Mouse (Mus musculus) liver, embryonic 14.5 days (tissue): Measurements from ENCODE around the gene Soga3. TPM values are rescaled to one million over a fixed set of nuclear protein-coding genes. Genes with fewer than 3 reads are reported as not detected.

ENCODE experiments used
- ATAC-seq: fragments of 200-750 bp; cut with Nextera tagmentation; 2 replicates; pipeline ENCODE4 v1.8.0; 2017; ENCODE audit warnings: moderate number of reproducible peaks, mild to moderate bottlenecking, moderate library complexity; ENCODE audit not compliant: insufficient read depth
- DNase-seq, 3 experiments: peaks; one replicate each; pipeline ENCODE4 v3.0.0-alpha.2; 2012 to 2013; ENCODE audit warnings: low read depth in 3 of 3, low spot score in 3 of 3
- H3K27ac ChIP-seq: fragments of 300-500 bp; sonication (generic); 2 replicates; pipeline ENCODE4 v1.5.1; 2014; ENCODE audit warnings: moderate library complexity, mild to moderate bottlenecking, control low read depth, inconsistent platforms
- H3K27me3 ChIP-seq: fragments of 300-500 bp; sonication (generic); 2 replicates; pipeline ENCODE4 v1.6.1; 2014; ENCODE audit warnings: mild to moderate bottlenecking, low read length, moderate library complexity; ENCODE audit not compliant: control insufficient read depth, insufficient read depth
- H3K36me3 ChIP-seq: fragments of 300-500 bp; sonication (generic); replicated peaks from 2 replicates; pipeline ENCODE4 v1.6.1; 2014; ENCODE audit warnings: low read depth; ENCODE audit not compliant: control insufficient read depth, insufficient read depth
- H3K4me1 ChIP-seq, 2 experiments: fragments of 200-500 bp in 1 of 2; fragments of 300-500 bp in 1 of 2; sonication (generic) in 1 of 2; replicated peaks; 2 replicates each; pipeline ENCODE4 v1.6.1; 2012 to 2014; ENCODE audit warnings: antibody characterized with exemption in 1 of 2, inconsistent platforms in 1 of 2, low read length in 1 of 2; ENCODE audit not compliant: control insufficient read depth in 2 of 2, insufficient read depth in 2 of 2
- H3K4me2 ChIP-seq: fragments of 300-500 bp; sonication (generic); 2 replicates; pipeline ENCODE4 v1.6.1; 2014; ENCODE audit warnings: low read depth, mild to moderate bottlenecking, control low read depth, moderate library complexity
- H3K4me3 ChIP-seq, 2 experiments: fragments of 200-500 bp in 1 of 2; fragments of 300-500 bp in 1 of 2; sonication (generic) in 1 of 2; 2 replicates each; pipeline ENCODE4 v1.5.1; 2012 to 2014; ENCODE audit warnings: low read depth in 2 of 2, low read length in 2 of 2, mild to moderate bottlenecking in 2 of 2, control low read depth in 1 of 2, inconsistent platforms in 1 of 2, moderate library complexity in 1 of 2; ENCODE audit not compliant: insufficient read depth in 1 of 2
- H3K9ac ChIP-seq: fragments of 300-500 bp; sonication (generic); replicated peaks from 2 replicates; pipeline ENCODE4 v1.6.1; 2014; ENCODE audit warnings: mild to moderate bottlenecking, control low read depth, moderate library complexity
- H3K9me3 ChIP-seq: fragments of 300-500 bp; sonication (generic); 2 replicates; pipeline ENCODE4 v1.6.1; 2016; ENCODE audit warnings: low read length, mixed read lengths; ENCODE audit not compliant: control insufficient read depth
- CTCF ChIP-seq: IDR thresholded peaks from 2 replicates; pipeline ENCODE4 v1.5.1; 2016; ENCODE audit warnings: antibody characterized with exemption, low read depth, control low read depth
- EP300 ChIP-seq: IDR thresholded peaks from 2 replicates; pipeline ENCODE4 v1.6.1; 2016; ENCODE audit warnings: antibody characterized with exemption, low read depth
- WGBS: fragments of 180-500 bp; shearing (Covaris S2); extraction: QIAGEN DNeasy Blood & Tissue Kit; methylation state at CpG from one replicate; pipeline ENCODE4 v1.1.7; 2014; ENCODE audit not compliant: insufficient replicate concordance; 5-methylcytosine and 5-hydroxymethylcytosine counted together
- polyA plus RNA-seq, 2 experiments: library from polyadenylated mRNA; depleted of rRNA in 1 of 2; stranded (reverse) in 1 of 2; unstranded in 1 of 2; fragments of >200 nt; fragmentation: Nextera tagmentation in 1 of 2; extraction: Ambion mirVana in 1 of 2; gene quantifications; 2 replicates each; pipeline versions ENCODE4 v1.2.1 to v1.2.3; 2012 to 2014

The Soga3 gene
- polyA plus RNA-seq, 2 experiments: 0.02 TPM; not detected in 1

DNA sequence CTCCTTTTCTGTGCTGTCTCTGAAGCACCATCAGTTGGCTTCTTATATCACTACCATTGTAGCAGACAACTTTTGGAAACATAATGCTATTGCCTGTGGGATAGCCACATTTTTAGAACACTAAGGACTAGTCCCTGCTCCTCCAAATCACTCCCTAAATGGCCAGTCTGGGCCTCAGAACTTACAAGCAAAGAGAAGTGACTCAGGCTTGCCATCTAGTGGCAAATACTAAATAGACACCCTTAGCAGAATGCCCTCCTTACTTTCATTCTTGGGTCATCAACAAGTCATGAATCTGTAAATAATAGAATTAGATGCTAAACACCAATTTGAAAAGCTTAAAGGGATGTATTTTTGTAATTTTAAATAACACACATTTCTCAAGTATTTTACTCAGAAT, 63.1 kb downstream of the Soga3 start:
- no peak overlapping the region for H3K4me3 ChIP-seq
- H3K9me3 ChIP-seq: no peaks in the 10 kb centered on the region
- H3K36me3 ChIP-seq: no peaks in the 10 kb centered on the region
- TF ChIP-seq CTCF (peak; percentile 35; the same call in 1 of the 2 replicates), EP300 (no peak)
- no peaks in the 10 kb centered on the region for H3K4me1 ChIP-seq
- no peak for ATAC-seq
- no peaks in the 10 kb centered on the region for H3K27me3 ChIP-seq
- no peak for DNase-seq
- H3K27ac ChIP-seq: no peak overlapping the region
- no peak overlapping the region for H3K4me2 ChIP-seq
- H3K9ac ChIP-seq: no peak overlapping the region

DNA sequence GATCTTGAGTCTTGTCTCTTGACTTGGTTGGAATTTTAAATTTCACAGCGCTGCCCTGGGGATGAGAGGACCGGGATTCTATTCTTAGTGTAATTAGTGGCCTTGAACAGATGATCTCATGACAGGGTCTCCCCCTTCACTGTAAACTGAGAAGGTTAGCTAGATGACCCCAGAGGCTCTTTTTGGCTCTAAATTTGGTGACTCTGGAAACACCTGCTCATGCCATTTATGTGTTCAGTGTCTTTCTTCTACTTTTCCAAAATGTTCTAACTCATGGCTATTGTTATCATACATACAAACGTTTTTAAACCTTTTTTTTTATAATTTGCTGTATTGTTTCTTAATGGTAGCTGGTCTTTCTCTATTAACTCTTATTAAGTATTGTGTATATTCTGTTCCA, 65.1 kb downstream of the Soga3 start:
- Histone ChIP-seq H3K4me3 (no peak overlapping the region), H3K27me3 (no peaks in the 10 kb centered on the region), H3K36me3 (no peaks in the 10 kb centered on the region), H3K9me3 (no peaks in the 10 kb centered on the region), H3K9ac (no peak overlapping the region), H3K27ac (no peak overlapping the region), H3K4me2 (no peak overlapping the region), H3K4me1 (no peaks in the 10 kb centered on the region)
- DNase-seq (no peak), ATAC-seq (no peak)
- WGBS: 31% methylated on average over 3 of the region's 3 CpGs
- TF ChIP-seq EP300 (no peak), CTCF (no peak)

DNA sequence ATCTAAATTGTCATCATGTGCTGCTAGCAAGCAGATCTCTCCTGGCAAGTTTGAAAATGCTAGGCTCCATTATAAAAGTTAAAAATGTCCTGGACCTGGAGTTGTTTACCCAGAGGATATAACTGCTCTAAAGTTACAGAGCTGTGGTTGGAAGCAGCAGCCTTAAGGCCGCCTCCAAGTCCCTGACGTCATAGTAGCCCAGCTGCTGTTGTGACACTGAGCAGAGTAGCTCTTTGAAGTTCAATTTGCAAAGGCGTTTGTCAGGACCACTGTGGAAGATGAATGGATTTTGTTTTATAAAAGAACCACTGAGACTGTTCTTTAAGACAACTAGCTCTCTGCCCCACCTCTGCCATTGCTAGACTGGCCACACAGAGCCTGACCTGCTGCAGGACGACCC, 67.8 kb downstream of the Soga3 start, which contains the start of gene 9330159F19Rik:
9330159F19Rik (plus strand) TSS at position 154 of the 400 bp plus-strand sequence.
- ATAC-seq (no peak), DNase-seq (no peak)
- 11% methylated on average over 4 of the region's 4 CpGs for WGBS
- H3K4me2 ChIP-seq: no peak within 1 kb of the TSS
- H3K9ac ChIP-seq: no peak within 1 kb of the TSS
- no peak within 1 kb of the TSS for H3K27ac ChIP-seq
- H3K4me1 ChIP-seq: no peaks in the 10 kb centered on the region
- no peak for TF ChIP-seq CTCF
- TF ChIP-seq EP300: no peak
- no peaks in the 10 kb centered on the region for H3K27me3 ChIP-seq
- no peaks in the 10 kb centered on the region for H3K36me3 ChIP-seq
- no peaks in the 10 kb centered on the region for H3K9me3 ChIP-seq
- no peak within 1 kb of the TSS for H3K4me3 ChIP-seq

DNA sequence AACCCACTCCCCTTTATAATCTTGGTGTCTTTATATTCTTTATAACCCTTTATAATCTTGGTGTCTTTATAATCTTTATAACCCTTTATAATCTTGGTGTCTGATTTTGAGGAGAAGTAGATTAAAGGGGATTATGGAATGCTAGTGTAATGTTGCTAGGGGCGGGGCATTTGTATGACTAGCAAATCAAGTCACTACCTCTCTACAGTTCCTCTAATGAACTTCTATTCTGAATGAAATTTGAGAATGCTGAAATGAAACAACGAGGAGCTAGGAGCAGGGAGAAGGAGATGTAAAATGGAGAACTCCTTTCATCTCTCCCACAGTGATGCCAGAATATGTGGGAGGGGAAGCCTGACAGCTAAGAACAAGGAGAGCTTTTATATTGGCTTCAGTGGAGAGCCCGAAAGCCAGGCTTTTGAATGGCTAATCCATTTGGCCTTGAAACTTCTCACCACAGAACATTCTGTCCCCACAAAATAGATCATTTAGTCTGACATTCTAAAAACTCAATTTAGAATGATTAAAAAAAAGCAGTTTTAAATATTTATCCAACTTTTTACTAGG, 70.0 kb downstream of the Soga3 start:
- WGBS: 45% methylated on average over 3 of the region's 3 CpGs
- H3K9me3 ChIP-seq: no peaks in the 10 kb centered on the region
- H3K36me3 ChIP-seq: no peaks in the 10 kb centered on the region
- H3K27me3 ChIP-seq: no peaks in the 10 kb centered on the region
- no peaks in the 10 kb centered on the region for H3K4me1 ChIP-seq
- H3K4me3 ChIP-seq: no peak overlapping the region
- H3K4me2 ChIP-seq: no peak overlapping the region
- H3K9ac ChIP-seq: no peak overlapping the region
- ATAC-seq (no peak), DNase-seq (no peak)
- TF ChIP-seq CTCF: no peak
- no peak for TF ChIP-seq EP300
- H3K27ac ChIP-seq: no peak overlapping the region

DNA sequence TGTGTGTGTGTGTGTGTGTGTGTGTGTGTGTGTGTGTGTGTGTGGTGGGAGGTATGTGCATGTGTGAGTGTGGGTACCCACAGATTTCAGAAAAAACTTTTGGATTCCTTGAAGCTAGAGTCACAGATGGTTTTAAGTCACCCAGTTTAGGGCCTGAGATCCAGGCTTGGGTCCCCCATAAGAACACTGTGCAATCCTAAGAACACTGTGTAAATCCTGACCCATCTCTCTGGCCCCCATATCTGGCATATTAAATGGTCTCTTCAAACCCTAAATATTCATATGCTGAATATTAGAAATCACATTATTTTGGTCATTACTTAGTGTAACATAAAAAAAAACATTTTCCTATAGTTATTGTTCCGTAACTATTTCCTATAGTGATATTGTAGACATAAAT, 73.3 kb downstream of the Soga3 start:
- no peak for ATAC-seq

More for the DNA sequence above, 73.3 kb downstream of the Soga3 start:
- TF ChIP-seq CTCF: no peak
- no peak for TF ChIP-seq EP300
- no peaks in the 10 kb centered on the region for H3K4me1 ChIP-seq
- no peak for DNase-seq
- no peak overlapping the region for H3K9ac ChIP-seq
- H3K27ac ChIP-seq: no peak overlapping the region
- no peaks in the 10 kb centered on the region for H3K36me3 ChIP-seq
- WGBS: 67% methylated on average over 1 of the region's 1 CpGs
- no peaks in the 10 kb centered on the region for H3K27me3 ChIP-seq
- H3K4me2 ChIP-seq: no peak overlapping the region
- H3K9me3 ChIP-seq: no peaks in the 10 kb centered on the region
- no peak overlapping the region for H3K4me3 ChIP-seq
